Mouse (Mus musculus) bone marrow macrophage, adult 2 months (primary cell): ENCODE measurements around the gene Mettl23.

Experiments used
- CTCF ChIP-seq: IDR thresholded peaks from 2 replicates; pipeline ENCODE4 v1.5.1; 2012; ENCODE audit warnings: low read depth, mild to moderate bottlenecking, low read length, moderate library complexity
- POLR2A ChIP-seq: IDR thresholded peaks from 2 replicates; pipeline ENCODE4 v1.6.1; 2012; ENCODE audit warnings: mild to moderate bottlenecking, low read depth, low read length, borderline replicate concordance

GRCm38 (mm10) chr11:116887136-116887535, 44.1 kb downstream of the Mettl23 start:
- TF ChIP-seq POLR2A (no peak), CTCF (no peak)
